Mouse (Mus musculus) hindbrain, embryonic 13.5 days (tissue): Measurements from ENCODE around the gene Capn11. TPM values are rescaled to one million over a fixed set of nuclear protein-coding genes. Genes with fewer than 3 reads are reported as not detected.

ENCODE experiments used
- ATAC-seq: fragments of 200-750 bp; cut with Nextera tagmentation; 2 replicates; pipeline ENCODE4 v1.8.0; 2017; ENCODE audit warnings: moderate TSS enrichment; ENCODE audit not compliant: low FRiP score
- H3K27ac ChIP-seq: fragments of 300-500 bp; sonication (generic); 2 replicates; pipeline ENCODE4 v1.5.1; 2015; ENCODE audit warnings: inconsistent platforms, mild to moderate bottlenecking, moderate library complexity
- H3K27me3 ChIP-seq: fragments of 300-500 bp; sonication (generic); 2 replicates; pipeline ENCODE4 v1.6.1; 2015; ENCODE audit warnings: mild to moderate bottlenecking, inconsistent platforms
- H3K36me3 ChIP-seq: fragments of 300-500 bp; sonication (generic); 2 replicates; pipeline ENCODE4 v1.6.1; 2015; ENCODE audit warnings: mild to moderate bottlenecking, inconsistent platforms
- H3K4me1 ChIP-seq: fragments of 300-500 bp; sonication (generic); replicated peaks from 2 replicates; pipeline ENCODE4 v1.6.1; 2015; ENCODE audit warnings: inconsistent platforms
- H3K4me2 ChIP-seq: fragments of 300-500 bp; sonication (generic); 2 replicates; pipeline ENCODE4 v1.6.1; 2015; ENCODE audit warnings: inconsistent platforms, mild to moderate bottlenecking, moderate library complexity
- H3K4me3 ChIP-seq: fragments of 300-500 bp; sonication (generic); 2 replicates; pipeline ENCODE4 v1.5.1; 2015; ENCODE audit warnings: mild to moderate bottlenecking, inconsistent platforms
- H3K9ac ChIP-seq: fragments of 300-500 bp; sonication (generic); 2 replicates; pipeline ENCODE4 v1.6.1; 2015; ENCODE audit warnings: mild to moderate bottlenecking, inconsistent platforms
- H3K9me3 ChIP-seq: fragments of 300-500 bp; sonication (generic); 2 replicates; pipeline ENCODE4 v1.6.1; 2016; ENCODE audit warnings: inconsistent platforms
- WGBS: fragments of 180-500 bp; shearing (Covaris S2); methylation state at CpG from one replicate; pipeline ENCODE4 v1.1.7; 2015; 5-methylcytosine and 5-hydroxymethylcytosine counted together
- polyA plus RNA-seq: library from polyadenylated mRNA; unstranded; fragments of >200 nt; fragmentation: Nextera tagmentation; extraction: Ambion mirVana; gene quantifications from 2 replicates; pipeline ENCODE4 v1.2.1, GENCODE M21; 2015

Gene Capn11
- polyA plus RNA-seq, 1 experiment from 2014 or later, result 0.95 TPM

DNA sequence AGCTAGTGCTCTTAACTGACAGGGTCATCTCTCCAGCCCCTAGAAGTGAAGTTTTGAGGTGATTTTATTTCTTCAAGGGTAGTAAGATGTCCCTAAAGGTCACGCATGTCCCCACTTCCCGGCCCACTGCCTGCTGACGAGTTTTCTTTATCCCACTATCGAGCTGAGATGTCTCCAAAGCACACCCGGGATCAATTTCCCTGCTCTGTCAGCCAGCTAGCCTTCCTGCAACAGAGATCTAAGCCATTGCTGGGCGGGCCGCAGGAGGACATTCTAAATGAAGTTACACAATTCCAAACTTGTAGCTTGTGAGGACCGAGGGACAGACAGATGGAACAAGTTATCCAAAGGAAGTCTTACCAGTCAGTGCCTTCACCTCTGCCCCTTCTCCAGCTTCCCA is 58.9 kb downstream of the Capn11 start:
- Histone ChIP-seq H3K27me3 (peaks cover 42% of the 10 kb centered on the region), H3K36me3 (no peaks in the 10 kb centered on the region), H3K9ac (no peak overlapping the region), H3K4me2 (no peak overlapping the region), H3K4me3 (no peak overlapping the region), H3K27ac (no peak overlapping the region), H3K4me1 (peaks cover 41% of the 10 kb centered on the region), H3K9me3 (no peaks in the 10 kb centered on the region)
- WGBS, result 56% methylated on average over 8 of the region's 8 CpGs
- ATAC-seq, result no peak

DNA sequence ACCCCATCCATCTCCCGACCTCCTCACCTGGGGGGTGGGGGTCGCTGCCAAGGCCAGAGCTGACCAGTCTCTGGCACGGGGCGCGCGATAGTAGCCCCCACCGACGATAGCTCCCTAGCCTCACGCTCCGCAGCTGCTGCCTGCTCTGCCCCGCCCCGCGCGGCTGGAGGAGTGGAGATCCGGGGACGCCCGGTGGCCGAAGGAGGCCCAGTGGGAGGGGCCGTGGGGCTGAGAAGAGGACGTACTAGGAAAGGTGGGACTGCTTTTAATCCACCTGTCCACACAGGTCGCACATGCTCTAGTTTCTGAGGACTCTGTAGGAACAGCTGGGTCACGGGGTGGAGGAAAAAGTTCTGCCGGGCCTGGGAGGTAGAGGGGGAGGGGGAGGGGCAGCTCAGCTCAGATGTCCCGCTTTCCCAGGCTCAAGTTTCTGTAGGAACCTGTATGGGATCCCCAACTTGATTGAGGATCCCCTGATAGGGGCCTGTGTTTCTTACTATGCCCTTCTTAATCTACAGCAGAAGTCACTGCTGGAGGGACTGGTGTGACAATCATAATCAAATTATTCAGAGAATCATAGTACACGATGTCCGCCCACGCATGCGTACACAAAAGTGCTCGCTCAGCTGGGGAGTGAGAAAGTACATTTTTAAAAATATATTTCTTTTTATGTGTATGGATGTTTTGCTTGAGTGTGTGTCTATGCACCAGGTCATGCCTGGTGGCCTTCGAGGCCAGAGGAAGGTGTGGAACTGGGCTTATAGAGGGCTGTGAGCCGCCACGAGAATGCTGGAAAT is 59.5 kb downstream of the Capn11 start, which contains the start of gene Slc29a1:
TSS of gene Slc29a1 (minus strand) at position 161 of the 797 bp plus-strand sequence.
- H3K27ac ChIP-seq, result no peak within 1 kb of the TSS
- no peak for ATAC-seq
- peaks cover 47% of the 10 kb centered on the region for H3K4me1 ChIP-seq
- no peaks in the 10 kb centered on the region for H3K36me3 ChIP-seq
- peak within 1 kb of the TSS; percentile 56 for H3K4me2 ChIP-seq
- peaks cover 48% of the 10 kb centered on the region for H3K27me3 ChIP-seq
- 15% methylated on average over 32 of the region's 32 CpGs for WGBS
- H3K9ac ChIP-seq, result peak within 1 kb of the TSS; percentile 68
- H3K4me3 ChIP-seq, result peak within 1 kb of the TSS; percentile 32
- H3K9me3 ChIP-seq, result no peaks in the 10 kb centered on the region

DNA sequence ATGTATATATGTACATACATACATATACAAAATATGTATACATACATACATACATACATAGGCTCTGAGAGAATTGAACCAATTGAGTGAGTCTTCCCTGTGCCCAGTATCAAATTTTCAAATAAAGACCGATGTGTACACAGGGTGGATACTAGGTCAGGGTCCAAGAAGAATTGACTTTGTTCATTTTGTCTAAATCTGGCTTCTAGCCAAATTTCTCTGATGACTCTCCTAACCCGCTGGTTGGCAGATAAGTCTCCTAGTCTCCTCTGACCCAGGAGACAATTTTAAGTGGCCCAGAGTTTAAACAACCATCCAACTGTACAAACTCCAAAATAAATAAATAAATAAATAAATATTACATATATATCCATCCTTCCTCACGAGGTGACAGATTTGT is 60.2 kb downstream of the Capn11 start:
- no peaks in the 10 kb centered on the region for H3K9me3 ChIP-seq
- H3K9ac ChIP-seq, result no peak overlapping the region

GRCm38 (mm10) chr17:45598376-45598775 is 60.7 kb downstream of the Capn11 start:
- H3K9ac ChIP-seq, result no peak overlapping the region
- no peak overlapping the region for H3K4me3 ChIP-seq
- H3K4me2 ChIP-seq, result no peak overlapping the region
- WGBS, result 96% methylated on average over 2 of the region's 2 CpGs
- H3K27ac ChIP-seq, result no peak overlapping the region
- no peaks in the 10 kb centered on the region for H3K9me3 ChIP-seq
- H3K4me1 ChIP-seq, result peaks cover 60% of the 10 kb centered on the region
- peaks cover 58% of the 10 kb centered on the region for H3K27me3 ChIP-seq
- H3K36me3 ChIP-seq, result no peaks in the 10 kb centered on the region
- ATAC-seq, result no peak

More for the DNA sequence above, 60.2 kb downstream of the Capn11 start:
- 34% methylated on average over 3 of the region's 3 CpGs for WGBS
- ATAC-seq, result no peak
- H3K27me3 ChIP-seq, result peaks cover 56% of the 10 kb centered on the region
- peak overlapping the region; percentile 56 for H3K4me2 ChIP-seq
- H3K4me3 ChIP-seq, result no peak overlapping the region
- H3K4me1 ChIP-seq, result peaks cover 54% of the 10 kb centered on the region
- H3K36me3 ChIP-seq, result no peaks in the 10 kb centered on the region
- no peak overlapping the region for H3K27ac ChIP-seq

GRCm38 (mm10) chr17:45597787-45598186 is 61.3 kb downstream of the Capn11 start:
- Histone ChIP-seq H3K27ac (no peak overlapping the region), H3K27me3 (peaks cover 61% of the 10 kb centered on the region), H3K4me1 (peaks cover 65% of the 10 kb centered on the region), H3K9ac (no peak overlapping the region), H3K36me3 (no peaks in the 10 kb centered on the region), H3K4me3 (no peak overlapping the region), H3K9me3 (no peaks in the 10 kb centered on the region), H3K4me2 (no peak overlapping the region)
- WGBS, result 51% methylated on average over 3 of the region's 3 CpGs
- ATAC-seq, result no peak

DNA sequence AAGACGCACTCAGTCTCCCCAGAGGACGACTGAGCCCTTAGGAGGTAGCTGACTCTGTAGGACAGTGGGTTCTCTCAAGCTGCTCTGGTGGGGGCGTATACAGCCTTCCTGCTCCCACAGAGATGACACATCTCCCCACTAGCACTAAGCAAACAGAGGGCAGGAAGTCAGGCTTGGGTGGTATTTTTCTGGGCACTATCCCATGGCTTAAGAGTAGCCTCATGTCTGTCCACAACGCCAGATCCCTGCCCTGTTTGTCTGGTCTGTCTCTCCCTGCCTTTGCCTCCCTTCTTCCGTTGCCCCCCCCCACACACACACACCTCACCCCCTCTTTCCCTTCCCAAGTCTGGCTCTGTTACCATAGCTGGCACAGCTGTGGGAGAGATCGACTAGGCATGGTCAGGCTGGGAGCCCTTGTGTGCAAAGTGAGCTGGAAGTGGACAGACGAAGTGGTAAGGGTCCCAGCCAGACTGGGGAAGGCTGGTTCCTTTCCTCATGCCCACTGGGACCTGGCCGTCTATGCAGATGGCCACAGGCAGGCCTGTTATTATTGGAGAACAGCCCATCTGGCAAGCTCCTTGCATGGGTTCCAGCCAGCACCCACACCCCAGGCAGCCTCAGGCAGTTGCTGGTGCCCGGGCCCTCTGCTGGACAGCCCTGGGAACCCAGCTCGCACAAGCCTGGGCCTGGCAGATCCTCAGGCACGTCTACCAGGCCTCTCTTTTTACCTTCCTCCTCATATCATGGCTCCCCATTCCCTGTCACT is 62.3 kb downstream of the Capn11 start:
- no peaks in the 10 kb centered on the region for H3K9me3 ChIP-seq
- H3K4me1 ChIP-seq, result peaks cover 71% of the 10 kb centered on the region
- ATAC-seq, result no peak
- H3K9ac ChIP-seq, result no peak overlapping the region
- no peak overlapping the region for H3K4me3 ChIP-seq
- peak overlapping the region; percentile 62 for H3K27ac ChIP-seq
- H3K36me3 ChIP-seq, result no peaks in the 10 kb centered on the region
- H3K4me2 ChIP-seq, result no peak overlapping the region
- peaks cover 60% of the 10 kb centered on the region for H3K27me3 ChIP-seq
- 21% methylated on average over 11 of the region's 11 CpGs for WGBS

- peak overlapping the region; percentile 73 for H3K9ac ChIP-seq
- H3K4me1 ChIP-seq, result peaks cover 69% of the 10 kb centered on the region
- no peaks in the 10 kb centered on the region for H3K36me3 ChIP-seq
- H3K4me2 ChIP-seq, result peak overlapping the region; percentile 92
- H3K9me3 ChIP-seq, result no peaks in the 10 kb centered on the region
- H3K27ac ChIP-seq, result peak overlapping the region; percentile 62
- H3K4me3 ChIP-seq, result peak overlapping the region; percentile 47
- ATAC-seq, result peak; percentile 36
- WGBS, result 5% methylated on average over 23 of the region's 23 CpGs
- peaks cover 50% of the 10 kb centered on the region for H3K27me3 ChIP-seq
These were observed 63.3 kb downstream of the Capn11 start for GRCm38 (mm10) chr17:45595736-45596390.

- Histone ChIP-seq H3K27ac (peak overlapping the region; percentile 62), H3K4me1 (peaks cover 69% of the 10 kb centered on the region), H3K36me3 (no peaks in the 10 kb centered on the region), H3K4me2 (peak overlapping the region; percentile 92), H3K9ac (peak overlapping the region; percentile 73), H3K27me3 (peaks cover 43% of the 10 kb centered on the region), H3K4me3 (peak overlapping the region; percentile 47), H3K9me3 (no peaks in the 10 kb centered on the region)
- under 1% methylated on average over 54 of the region's 58 CpGs for WGBS
- peak; percentile 67 for ATAC-seq
These were observed 64.0 kb downstream of the Capn11 start for GRCm38 (mm10) chr17:45594881-45595735.

GRCm38 (mm10) chr17:45594195-45594594 is 64.9 kb downstream of the Capn11 start:
- Histone ChIP-seq H3K27me3 (peaks cover 40% of the 10 kb centered on the region), H3K4me3 (peak overlapping the region; percentile 47), H3K4me2 (peak overlapping the region; percentile 92), H3K9ac (peak overlapping the region; percentile 73; the same call in 1 of the 2 replicates), H3K4me1 (peaks cover 61% of the 10 kb centered on the region), H3K27ac (no peak overlapping the region), H3K36me3 (no peaks in the 10 kb centered on the region), H3K9me3 (no peaks in the 10 kb centered on the region)
- 52% methylated on average over 8 of the region's 8 CpGs for WGBS
- no peak for ATAC-seq

DNA sequence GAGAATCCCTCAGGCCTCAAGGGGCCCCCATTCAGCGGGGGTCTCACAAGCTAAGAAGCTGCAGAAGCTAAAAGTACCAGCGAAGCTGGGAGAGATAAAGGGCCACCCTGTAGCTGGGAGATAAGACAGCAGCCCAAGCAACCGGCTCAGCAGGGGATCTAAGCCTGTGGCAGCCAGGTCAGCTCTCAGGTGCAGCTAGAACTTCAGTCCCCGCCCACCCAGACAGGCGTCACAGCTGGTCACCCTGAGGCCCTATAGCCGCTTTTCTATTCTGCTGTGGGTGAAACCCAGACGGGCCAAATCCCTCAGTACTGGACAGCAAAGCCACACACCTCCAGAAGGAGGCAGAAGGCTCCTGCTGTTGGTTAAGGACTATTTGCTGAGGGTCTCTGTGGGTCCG is 65.6 kb downstream of the Capn11 start:
- WGBS, result 29% methylated on average over 8 of the region's 8 CpGs
- H3K9ac ChIP-seq, result no peak overlapping the region
- peak overlapping the region; percentile 92 for H3K4me2 ChIP-seq

DNA sequence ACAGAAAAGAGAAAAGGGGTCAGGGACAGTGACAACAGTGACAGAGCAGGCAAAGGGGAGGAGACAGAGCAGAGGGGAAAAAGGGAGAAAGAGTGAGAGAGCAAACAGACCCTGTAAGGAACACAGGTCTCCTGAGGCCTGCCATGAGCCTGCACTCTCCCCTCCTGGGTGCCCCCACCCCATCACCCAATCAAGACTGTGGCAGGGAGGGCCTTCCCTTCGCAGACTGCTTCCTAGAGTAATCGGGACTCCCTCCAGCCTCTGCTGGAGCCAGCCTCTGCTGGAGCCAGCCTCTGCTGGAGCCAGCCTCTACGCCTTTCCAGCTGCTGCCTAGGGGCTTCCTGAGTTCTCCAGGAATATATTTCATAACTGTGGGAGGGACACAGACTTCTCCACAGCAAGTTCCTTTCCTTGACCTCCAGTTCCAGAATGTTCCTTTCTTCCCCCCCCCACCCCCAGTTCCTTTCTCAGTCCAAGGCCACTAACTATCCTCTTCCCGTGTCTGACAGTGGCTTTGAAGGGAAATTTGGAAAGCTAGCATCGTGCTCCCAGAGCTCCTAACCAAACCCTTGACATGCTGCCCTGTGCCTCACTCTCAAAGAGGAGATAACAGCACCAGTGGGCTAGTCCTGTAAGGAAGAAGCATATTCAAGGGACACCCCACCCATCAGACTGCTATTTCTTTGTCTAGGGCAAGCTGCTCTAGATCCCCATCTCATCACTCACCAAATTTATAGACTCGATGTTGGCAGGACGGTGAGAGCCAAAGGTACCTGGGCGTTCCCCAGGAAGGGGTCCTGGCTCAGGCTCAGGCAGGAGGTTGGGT is 66.3 kb downstream of the Capn11 start:
- H3K27ac ChIP-seq, result no peak overlapping the region
- peak overlapping the region; percentile 92; the same call in 1 of the 2 replicates for H3K4me2 ChIP-seq
- WGBS, result 56% methylated on average over 8 of the region's 8 CpGs

More for the DNA sequence above, 65.6 kb downstream of the Capn11 start:
- no peak overlapping the region for H3K27ac ChIP-seq
- H3K4me1 ChIP-seq, result peaks cover 60% of the 10 kb centered on the region
- ATAC-seq, result no peak
- peaks cover 40% of the 10 kb centered on the region for H3K27me3 ChIP-seq
- H3K9me3 ChIP-seq, result no peaks in the 10 kb centered on the region
- no peak overlapping the region for H3K4me3 ChIP-seq
- no peaks in the 10 kb centered on the region for H3K36me3 ChIP-seq

More for the DNA sequence above, 66.3 kb downstream of the Capn11 start:
- H3K36me3 ChIP-seq, result no peaks in the 10 kb centered on the region
- ATAC-seq, result no peak
- peaks cover 60% of the 10 kb centered on the region for H3K4me1 ChIP-seq
- no peak overlapping the region for H3K4me3 ChIP-seq
- H3K9ac ChIP-seq, result peak overlapping the region; percentile 49
- H3K27me3 ChIP-seq, result peaks cover 40% of the 10 kb centered on the region
- no peaks in the 10 kb centered on the region for H3K9me3 ChIP-seq
